Mouse (Mus musculus) small intestine, adult 2 months (tissue): ENCODE data around the gene Cldn4.

Experiments
- CTCF ChIP-seq: fragments of 200-500 bp; IDR thresholded peaks from 2 replicates; pipeline ENCODE4 v1.5.1; 2012; ENCODE audit warnings: low read depth, mild to moderate bottlenecking, control low read depth, inconsistent platforms, low read length, moderate library complexity, mixed read lengths; ENCODE audit not compliant: insufficient replicate concordance, insufficient read length; ENCODE audit errors: extremely low read depth
- POLR2A ChIP-seq: fragments of 200-500 bp; IDR thresholded peaks from 2 replicates; pipeline ENCODE4 v1.6.1; 2012; ENCODE audit warnings: low read depth, mild to moderate bottlenecking, control low read depth, inconsistent platforms, low read length, moderate library complexity

DNA sequence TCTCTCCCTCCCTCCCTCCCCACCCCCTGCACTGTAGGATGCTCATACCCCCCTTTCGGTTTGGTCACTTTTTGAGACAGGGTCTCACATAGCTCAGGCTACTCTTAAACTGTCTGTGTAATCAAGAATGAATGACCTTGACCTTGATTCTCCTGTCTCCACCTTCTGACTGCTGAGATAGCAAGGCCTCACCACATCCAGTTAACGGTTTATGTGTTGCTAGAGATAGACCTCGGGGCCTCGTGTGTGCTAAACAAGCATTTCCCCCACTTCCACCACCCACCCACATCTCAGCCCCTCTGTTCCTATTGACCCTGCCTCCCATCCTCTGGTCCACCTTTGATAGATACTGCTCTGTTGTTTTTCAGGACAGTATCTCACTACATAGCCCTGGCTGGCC lies 31.1 kb upstream of the Cldn4 start:
- TF ChIP-seq POLR2A (no peak), CTCF (no peak)
